Mouse (Mus musculus) CD4-positive, CD25-positive, alpha-beta regulatory T cell, adult 4 months (primary cell): ENCODE data around the gene Tsen54. TPM values are rescaled to one million over a fixed set of nuclear protein-coding genes. Genes with fewer than 3 reads are reported as not detected.
A peak's percentile ranks its signal among the peaks of the same experiment; 100 is the strongest.

Source experiments
- ATAC-seq: one replicate; pipeline ENCODE4 v1.8.0; 2017
- polyA plus RNA-seq, 2 experiments: library from polyadenylated mRNA; unstranded; fragments of 100-300 nt; shearing (Covaris generic); gene quantifications; one replicate each; pipeline ENCODE4 v1.2.1; 2017

The Tsen54 gene
- polyA plus RNA-seq, 2 experiments from 2014 or later, result 11.0 to 16.2 TPM

DNA sequence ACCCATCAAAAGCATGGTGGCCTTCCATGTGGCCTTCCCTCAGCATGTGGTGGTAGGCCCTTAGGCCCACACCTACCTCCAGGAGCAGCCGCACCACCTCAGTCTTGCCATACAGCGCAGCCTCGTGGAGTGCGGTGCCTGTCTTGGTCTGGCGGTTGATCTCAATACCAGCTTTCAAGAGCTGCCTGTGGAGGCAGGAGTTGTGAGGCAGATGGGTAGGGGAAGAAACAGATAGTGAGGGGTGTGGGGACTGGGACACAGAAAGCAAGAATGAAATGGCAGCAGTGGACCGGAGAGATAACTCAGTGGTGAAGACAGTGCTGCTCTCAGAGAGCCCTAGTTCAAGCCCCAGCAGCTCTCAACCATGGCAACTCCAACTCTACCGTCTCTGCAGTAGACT is 9.5 kb upstream of the Tsen54 start:
- no peak for ATAC-seq

DNA sequence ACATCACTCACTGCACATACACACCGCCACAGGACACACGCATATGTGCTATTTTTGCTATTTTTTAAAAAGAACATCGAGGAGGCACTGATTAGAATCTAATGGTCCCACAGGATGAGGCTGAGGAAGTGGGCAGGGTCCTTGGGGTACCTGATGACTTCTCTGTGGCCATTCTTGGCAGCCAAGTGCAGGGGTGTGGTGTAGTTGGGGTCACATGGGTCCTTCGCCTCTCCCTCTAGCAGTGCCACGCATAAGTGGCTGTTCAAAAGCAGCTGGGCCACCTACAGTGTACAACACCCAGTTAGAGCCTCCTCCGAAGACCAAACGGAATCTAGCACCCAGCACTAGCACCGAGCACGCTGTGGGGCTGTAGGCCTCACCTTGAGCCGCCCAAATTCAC is 8.4 kb upstream of the Tsen54 start:
- no peak for ATAC-seq

- ATAC-seq, result no peak
These were observed 7.2 kb upstream of the Tsen54 start for GRCm38 (mm10) chr11:115807306-115807705.

DNA sequence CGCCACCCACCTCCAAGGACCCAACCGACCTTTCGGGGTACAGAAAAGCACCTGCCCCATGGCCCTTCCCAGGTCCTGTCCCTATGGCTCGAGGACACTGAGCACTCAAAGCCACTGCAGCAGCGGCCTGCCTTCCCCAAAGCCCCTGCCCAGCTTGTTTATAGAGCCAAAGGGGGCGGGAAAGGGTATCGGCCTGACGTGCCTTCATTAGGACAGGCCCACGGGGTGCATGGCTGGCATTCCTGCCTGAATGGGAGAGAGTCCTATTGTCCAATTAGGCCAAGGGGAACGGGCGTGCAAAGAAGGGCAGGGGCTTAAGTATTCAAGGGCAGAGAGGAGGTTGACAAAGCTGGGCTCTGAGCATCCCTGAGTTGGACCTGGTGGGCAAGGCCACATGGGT is 6.6 kb upstream of the Tsen54 start:
- ATAC-seq, result no peak

DNA sequence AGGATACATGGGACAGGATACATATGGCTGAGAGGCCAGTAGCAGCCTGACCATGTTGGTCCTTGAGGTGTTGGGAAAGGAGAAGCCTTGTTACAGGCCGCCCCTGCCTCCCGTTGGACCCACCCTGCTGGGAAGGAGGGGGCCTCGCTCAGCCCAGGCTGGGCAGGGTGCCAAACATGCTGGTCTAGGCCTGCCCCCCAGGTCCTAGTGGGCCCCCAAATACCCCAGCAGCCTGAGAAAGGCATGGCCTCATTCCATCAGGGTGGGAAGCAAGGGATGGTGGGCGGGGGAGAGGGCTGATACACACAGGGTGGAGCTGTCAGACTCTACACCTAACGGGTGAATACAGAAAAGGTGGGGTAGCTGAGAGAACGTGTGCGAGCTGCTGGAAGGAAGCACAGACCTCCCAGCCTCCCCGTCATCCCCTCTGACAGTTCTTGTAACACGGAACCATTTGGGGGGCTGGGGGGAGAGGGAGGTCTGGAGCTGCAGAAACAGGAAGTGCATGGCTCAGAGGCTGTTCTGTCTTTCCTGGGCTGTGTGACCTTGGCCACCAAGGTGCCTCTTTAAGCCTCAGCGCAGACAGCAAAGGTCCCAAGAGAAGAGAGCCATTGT is 5.7 kb upstream of the Tsen54 start:
- ATAC-seq, result no peak

DNA sequence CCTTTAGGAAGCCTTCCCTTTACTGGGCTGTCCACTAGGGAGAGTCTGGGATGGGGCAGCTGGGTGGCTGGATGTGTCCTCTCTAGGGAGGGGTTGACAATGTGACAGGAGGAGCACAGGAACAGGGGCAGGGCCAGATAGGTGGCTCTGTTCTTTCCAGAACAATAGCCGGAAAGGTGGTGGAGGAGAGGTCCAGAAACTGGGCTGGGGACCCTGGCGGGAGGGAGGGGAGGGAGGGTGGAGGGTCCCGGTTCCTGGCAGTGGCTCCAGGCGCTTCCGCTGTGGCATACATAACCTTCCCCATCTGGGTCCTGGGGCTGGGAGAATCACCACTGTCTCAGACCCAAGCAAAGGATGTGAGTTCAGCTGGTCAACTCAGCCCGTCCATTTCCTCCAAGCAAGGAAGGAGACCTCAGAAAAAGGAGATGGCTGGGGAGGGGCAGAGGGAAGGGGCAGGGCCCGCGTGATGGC is 5.2 kb upstream of the Tsen54 start:
- no peak for ATAC-seq

DNA sequence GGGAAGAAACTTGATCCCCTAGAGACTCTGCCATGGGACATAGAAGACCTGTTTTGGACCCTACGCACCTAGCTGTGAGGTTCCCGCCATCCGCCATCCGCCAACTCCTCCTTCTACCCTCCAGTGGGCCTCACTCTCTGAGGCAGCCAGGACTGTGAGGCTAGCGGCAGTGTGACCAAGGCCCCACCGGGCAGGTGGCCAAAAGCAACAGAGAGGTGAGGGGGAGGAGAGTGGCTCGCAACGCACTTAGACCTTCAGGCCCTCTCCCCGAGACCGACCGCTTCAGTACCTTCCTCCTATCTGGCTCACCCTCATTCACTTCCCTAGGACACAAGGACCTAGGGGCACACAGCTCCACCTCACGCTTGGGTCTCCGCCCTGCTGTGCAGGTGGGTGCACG is 4.1 kb upstream of the Tsen54 start:
- ATAC-seq, result no peak

DNA sequence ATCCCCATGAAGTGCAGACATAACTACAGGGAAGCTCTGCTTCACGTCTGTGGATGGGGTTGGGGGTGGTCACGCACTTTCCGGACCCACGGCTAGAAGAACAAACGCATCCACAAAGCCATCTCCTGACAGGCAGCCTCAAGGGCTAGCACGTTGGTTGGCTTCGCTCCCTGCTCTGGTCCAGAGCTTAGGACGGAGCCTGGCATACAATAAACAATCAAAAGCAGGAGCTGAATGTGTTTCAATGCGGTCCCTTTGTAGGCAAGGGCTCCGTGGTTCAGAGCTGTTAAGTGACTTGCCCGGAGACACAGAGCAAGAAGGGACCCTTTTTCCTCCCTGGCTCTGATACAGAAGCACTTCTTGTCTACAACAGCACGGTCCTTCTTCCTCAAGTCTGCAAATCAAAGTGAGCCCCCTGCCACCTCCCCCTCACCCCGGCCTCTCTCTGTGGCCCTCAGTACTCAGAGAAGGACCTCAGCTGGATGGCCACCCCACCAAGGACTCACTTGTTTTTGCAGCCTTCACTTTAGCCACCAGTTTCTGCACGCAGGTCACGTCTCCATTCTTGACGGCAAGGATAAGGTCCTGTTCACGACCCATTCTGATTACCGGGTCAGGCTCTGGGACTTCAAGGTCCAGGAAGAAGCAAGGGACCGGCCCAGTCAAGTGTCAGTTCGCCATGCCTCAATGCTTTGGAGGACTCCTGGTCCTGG is 3.0 kb upstream of the Tsen54 start:
- no peak for ATAC-seq

- no peak for ATAC-seq
These were observed 2.4 kb upstream of the Tsen54 start for GRCm38 (mm10) chr11:115812095-115812494.

DNA sequence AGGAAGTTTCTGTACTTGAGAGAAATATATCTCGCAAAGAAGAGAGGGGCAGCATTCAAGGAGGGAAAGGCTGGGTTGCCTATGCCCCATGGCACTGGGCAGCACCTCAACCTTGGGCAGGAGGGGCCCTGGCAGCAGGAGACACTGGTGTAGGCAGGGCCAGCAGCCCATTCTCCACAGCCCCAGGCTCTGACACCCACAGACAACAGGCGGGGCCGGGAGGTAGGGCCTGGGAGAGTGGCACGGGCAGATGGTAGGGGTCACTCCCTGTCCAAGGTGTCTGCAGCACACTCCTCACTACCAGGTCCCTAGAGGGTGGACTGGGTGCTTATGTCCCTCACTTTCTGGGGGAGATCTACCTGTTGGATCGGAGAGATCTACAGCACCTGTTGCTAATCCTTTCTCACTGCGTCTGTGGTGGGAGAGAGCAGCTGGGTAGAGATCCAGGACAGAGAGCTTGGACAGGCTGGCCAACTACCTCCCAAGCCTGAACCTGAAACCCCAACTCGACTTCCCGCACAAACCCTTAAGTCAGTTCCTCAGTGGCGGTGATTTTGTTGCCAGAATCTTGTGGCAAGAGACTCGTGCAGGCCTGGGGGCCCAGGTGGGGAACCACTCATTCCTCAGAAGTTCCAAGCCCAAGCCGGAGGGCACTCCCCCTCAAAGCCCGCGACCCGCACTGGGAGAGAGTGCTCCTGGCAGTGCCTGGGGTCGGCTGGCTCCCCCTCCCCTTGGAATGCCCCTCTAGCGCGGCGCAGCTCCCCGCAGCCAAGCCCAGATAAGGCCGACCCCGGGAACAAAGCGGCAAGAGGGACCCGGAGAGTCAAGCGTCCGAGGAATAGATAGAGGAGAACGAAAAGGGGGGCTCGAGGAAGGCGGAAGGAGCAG is 1.7 kb upstream of the Tsen54 start:
- ATAC-seq, result no peak

DNA sequence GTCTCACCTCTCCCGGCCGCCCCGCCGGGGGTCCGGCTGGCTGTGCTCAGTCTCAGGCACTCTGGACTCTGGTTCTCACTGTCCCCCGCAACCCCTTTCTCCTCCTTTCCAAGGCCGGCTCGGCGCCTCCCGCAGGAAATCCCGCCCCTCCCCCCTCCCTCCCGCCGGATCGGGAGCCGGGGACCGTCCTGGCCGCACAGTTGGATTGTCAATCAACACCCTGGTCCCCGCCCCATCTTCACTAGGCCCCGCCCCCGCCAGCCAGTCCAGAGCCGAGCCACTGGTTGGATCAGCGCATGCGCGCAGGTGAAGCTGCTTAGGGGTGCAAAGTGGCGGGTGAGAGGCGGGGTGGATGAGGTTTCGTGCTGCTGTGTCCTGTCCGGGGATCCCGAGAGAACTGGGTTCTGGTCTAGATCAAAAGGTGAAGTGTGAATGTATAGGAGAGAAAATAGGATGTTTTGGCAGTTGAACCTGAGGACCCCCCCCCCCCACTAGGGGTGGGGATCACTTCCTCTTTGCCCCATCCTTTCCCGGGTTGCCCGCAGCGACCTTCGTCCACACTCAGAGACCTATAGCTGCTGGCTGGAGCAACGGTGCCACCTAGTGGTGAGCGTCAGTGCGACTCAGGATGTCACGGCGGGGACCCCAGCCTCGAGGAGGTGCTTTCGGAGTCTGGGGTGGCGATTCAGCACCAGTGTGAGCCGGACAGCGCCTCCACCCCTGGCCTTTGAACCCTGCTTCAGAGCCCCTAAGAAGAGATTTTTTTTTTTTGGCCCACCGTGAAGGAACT is 822 bp upstream of the Tsen54 start, which contains the start of gene Caskin2:
TSS of gene Caskin2 (minus strand) at position 133 of the 790 bp plus-strand sequence.
- peak; percentile 80 for ATAC-seq

DNA sequence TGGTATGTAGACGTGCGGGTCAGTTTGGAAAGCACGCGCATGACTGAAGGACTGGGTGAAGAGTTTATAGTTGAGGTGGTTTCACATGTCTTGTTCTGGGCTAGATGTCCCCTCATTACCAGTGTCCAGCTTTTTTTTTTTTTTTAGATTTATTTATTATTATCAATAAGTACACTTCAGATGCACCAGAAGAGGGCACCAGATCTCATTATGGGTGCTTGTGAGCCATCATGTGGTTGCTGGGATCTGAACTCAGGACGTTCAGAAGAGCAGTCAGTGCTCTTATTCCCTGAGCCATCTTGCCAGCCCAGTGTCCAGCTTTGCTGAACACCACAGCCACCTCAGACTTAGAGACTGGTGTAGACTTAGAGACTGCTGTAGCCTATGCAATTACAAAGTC is 2.8 kb downstream of the Tsen54 start:
- ATAC-seq, result no peak

GRCm38 (mm10) chr11:115819915-115820623 is 5.5 kb downstream of the Tsen54 start:
- no peak for ATAC-seq

- ATAC-seq, result no peak
These were observed 6.5 kb downstream of the Tsen54 start for GRCm38 (mm10) chr11:115821001-115821400.

GRCm38 (mm10) chr11:115823774-115824740 is 9.5 kb downstream of the Tsen54 start, which contains the start of gene Llgl2:
Llgl2 (plus strand) TSS chr11:115824049.
- peak; percentile 95 for ATAC-seq

GRCm38 (mm10) chr11:115824813-115825212 is 10.3 kb downstream of the Tsen54 start:
- ATAC-seq, result no peak

DNA sequence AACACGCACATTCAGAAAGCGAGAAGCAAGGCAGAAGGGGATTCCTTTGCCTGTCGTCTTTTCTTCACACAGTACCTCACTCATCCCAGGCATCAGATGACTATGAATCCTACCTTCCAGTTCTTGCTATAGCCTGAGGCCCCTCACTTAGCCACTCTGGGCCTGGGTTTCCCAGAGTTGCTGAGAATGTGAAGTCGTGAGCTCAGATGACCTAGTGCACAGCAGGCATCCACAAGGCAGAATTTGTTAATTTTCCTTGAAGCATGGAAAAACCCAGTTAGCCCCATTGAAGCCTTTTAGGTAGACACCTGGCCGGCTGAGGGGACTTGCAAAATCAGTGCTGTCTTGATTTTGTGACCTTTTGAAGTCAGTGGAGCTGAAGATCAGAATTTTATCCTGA is 12.0 kb downstream of the Tsen54 start:
- no peak for ATAC-seq

GRCm38 (mm10) chr11:115827624-115828023 is 13.1 kb downstream of the Tsen54 start:
- no peak for ATAC-seq

DNA sequence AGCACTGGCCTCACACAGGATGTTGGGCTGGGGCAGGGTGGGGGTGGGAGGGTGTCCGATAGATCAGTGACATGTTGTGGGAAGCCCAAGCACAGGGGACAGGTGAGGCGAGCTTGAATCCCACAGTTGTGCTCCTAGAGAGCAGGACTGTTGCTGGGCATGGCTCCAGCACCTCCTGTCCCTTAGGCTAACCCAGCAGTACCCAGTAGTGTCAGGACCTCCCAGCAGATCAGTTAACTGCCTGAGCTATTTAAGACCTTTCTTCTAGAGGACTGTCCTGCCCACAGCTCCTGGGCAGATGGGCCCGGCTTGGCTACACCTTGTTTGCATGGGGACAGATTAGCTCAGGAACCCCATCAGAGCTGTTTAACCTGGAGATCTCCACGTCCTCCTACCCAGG is 14.5 kb downstream of the Tsen54 start:
- no peak for ATAC-seq

DNA sequence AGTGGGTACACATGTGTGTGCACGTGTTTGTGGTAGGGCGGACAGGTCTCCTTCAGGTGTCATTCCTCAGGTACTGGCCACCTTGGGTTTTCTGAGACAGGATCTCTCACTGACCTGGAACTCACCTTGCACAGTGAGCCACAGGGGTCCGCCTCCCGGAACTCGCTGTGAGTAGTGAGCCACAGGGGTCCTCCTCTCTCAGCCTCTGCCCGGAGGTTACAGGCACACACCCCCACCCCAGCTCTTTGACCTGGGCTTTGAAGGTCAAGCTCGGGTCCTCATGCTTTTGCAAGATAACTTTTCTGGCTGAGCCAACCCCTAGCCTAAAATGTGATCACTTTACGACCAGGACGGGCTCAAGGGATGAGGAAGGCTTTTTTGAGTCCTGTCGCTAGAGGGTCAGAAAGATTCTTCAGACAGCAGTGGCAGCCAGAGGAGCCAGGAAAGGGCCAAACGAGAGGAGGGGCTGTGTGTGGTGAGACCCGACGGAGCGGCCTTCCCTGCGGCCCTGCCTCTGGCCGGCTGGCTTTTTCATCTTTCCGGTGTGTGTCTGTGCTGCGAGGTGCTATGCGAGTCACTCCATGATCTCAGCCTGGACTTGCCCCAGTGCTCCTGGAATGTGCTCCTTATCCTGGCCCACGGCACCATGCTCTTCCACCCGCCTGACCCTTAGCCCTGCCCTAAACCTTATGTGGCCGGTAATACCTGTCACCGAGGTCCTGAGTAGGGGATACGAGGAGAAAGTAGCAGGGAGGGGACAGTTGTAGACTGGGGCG is 16.2 kb downstream of the Tsen54 start:
- ATAC-seq, result no peak
